Mouse (Mus musculus): ENCODE data around the gene Rfx1.

Gene Rfx1

GRCm38 (mm10) chr8:84098376-84098775, 31.7 kb downstream of the Rfx1 start:
- DNase-seq = no peak

GRCm38 (mm10) chr8:84101476-84102270, 35.0 kb downstream of the Rfx1 start:
- no peak for DNase-seq

DNA sequence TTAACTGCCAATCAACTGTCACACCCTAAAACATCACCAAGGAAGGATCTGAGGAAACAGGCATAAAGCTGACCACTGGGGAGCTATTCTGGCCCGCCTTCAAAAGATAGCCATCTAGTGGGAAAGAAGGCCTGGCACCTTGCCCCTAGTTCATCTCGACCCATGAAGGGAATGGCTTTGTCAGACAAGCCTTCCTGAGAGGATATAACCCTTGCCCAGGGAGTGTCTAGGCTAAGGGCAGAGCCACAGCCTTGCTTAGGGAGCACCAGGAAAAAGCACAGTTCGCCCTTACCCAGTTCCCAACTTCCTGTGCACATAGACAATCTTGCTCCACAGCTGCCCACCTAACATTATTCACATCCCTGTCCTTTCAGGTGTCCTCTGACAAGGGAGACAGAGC, 37.0 kb downstream of the Rfx1 start:
- DNase-seq = no peak

DNA sequence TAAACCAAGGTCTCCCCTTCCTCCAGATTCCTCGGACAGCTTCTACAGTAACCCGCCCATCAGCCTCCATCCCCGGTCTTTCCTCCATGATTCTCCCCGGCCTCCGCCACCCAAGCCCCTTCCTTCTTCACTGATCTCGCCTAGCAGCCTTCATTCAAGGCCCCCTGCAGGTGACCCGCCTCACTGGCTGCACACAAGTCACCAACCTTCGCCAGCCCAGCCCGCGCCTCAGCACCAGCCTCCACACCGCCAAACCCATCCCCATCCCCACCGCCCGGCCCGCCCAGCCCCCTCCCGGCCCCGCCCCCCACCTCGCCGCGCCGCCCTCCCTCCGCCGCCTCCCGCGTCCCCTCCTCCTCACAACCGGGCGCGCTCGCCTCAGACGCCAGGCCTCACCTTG, 37.6 kb downstream of the Rfx1 start:
- DNase-seq = peak; percentile 91

GRCm38 (mm10) chr8:84104697-84105609, 38.3 kb downstream of the Rfx1 start, which contains the start of gene Dcaf15:
Gene Dcaf15 (minus strand): TSS chr8:84104768.
- DNase-seq = peak; percentile 99

DNA sequence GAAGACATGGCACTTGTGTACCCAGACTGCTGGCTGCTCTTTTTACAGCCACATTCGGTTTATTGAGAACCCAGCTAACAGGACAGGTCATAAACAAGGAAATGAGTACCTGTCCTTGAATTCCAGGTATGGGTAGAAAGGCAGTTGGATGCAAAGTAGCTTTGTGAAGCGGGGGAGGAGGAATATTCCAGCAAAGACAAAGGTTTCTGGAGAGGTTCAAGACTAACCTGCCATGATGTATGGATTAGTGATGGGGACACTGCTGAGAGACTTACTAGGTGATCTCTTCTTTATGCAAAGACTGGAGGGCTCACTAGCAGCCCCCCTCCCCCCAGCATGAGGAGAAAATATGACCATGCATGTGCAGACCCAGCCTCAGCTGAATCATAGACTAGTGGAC, 39.0 kb downstream of the Rfx1 start:
- no peak for DNase-seq

DNA sequence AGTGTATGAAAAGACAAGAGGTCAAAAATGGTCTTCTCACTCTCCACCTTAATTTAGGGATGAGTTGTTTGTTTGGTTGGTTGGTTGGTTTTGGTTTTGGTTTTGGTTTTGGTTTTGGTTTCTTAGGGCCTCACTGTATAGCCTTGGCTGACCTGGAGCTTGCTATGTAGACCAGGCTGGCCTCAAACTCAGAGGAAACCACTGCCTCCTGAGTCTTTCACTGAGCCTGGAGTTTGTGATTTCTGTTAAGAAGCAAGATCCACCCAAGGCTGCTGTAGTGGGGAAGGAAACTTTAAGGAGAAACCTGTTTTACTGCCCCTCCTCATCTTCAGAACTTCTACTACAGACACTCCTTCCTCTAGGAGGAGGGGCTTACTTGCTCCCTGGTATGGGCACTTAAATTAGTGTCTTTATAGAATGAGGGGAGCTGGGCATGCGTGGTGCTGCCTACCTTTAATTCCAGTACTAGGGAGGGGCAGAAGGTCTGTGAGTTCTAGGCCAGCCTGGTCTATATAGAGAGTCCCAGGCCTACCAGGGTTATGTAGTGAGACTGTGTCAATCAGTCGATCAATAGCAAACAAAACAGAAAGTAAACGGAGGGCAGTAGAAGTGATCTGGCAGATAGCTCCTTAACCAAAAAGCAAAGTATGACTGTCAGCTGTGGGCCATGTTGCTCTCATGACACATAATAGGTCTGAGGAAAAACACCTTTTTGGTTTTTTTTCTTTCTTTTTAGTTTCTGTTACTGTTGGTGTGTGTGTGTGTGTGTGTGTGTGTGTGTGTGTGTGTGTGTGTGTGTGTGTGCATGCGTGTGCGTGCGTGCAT, 39.8 kb downstream of the Rfx1 start:
- DNase-seq = no peak

DNA sequence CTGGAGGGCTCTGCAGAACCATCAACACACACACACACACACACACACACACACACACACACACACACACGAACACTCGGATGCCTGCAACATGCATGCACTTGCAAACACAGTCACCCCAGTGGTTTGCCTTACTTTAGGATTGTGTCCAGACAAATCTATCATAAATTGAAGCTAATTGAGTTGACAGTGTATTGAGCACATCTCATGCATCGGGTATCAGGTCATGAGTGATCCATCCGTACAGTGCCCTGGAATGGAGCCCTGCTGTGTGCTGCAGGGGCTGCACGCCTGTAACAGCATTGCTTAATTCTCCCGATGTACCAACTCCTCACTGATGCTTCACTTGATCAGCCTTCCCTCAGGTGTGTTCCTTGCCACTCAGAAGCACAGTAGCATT, 49.0 kb downstream of the Rfx1 start:
- DNase-seq = no peak

GRCm38 (mm10) chr8:84122151-84122550, 55.5 kb downstream of the Rfx1 start:
- DNase-seq = no peak

DNA sequence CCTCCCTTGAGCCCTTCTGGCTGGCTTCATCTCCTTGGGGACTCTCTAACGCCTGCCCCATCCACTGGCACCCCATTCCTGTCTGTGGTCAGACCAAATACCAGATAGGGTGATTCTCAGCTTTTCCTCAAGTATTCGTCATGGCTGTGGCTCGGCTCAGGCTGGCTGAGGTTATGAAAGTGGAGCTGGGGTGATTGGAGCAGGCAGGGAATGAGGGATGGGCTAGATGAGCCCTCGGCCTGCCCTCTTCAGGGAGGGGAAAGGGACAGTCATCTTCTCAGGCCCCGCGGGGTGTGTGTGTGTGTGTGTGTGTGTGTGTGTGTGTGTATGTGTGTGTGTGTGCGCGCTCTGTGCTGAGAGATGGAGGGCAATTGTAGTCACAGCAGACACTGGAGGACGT, 59.0 kb downstream of the Rfx1 start, which contains the start of gene Podnl1:
TSS of gene Podnl1 (plus strand) at position 334 of the 400 bp plus-strand sequence.
- no peak for DNase-seq

- DNase-seq = peak; percentile 35
These were observed 60.1 kb downstream of the Rfx1 start for GRCm38 (mm10) chr8:84126742-84127141.

- peak; percentile 79 for DNase-seq
These were observed 60.7 kb downstream of the Rfx1 start for GRCm38 (mm10) chr8:84127202-84127901.

DNA sequence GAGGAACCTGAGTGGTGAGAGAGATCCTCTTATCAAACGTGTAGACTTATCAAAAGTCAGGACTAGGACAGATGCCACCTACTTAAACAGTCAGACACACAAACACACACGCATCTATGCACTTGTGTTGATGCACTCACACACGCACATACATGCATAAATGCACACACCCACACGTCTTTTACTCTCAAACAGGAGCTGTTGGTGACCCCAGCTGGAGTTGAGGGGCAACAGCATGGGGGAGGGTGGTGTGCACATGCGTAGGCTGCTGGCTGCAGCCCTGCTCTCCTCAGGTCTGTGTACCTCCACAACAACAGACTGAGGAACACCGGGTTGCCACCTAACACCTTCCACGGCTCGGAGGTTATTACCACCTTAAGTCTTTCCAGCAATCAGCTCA, 61.6 kb downstream of the Rfx1 start:
- DNase-seq = peak; percentile 73

- no peak for DNase-seq
These were observed 64.2 kb downstream of the Rfx1 start for GRCm38 (mm10) chr8:84130806-84131205.

- peak; percentile 36 for DNase-seq
These were observed 65.6 kb downstream of the Rfx1 start for GRCm38 (mm10) chr8:84132225-84132624.

- DNase-seq = no peak
These were observed 71.2 kb downstream of the Rfx1 start for GRCm38 (mm10) chr8:84137848-84138247.

GRCm38 (mm10) chr8:84140838-84141237, 74.2 kb downstream of the Rfx1 start:
- no peak for DNase-seq

DNA sequence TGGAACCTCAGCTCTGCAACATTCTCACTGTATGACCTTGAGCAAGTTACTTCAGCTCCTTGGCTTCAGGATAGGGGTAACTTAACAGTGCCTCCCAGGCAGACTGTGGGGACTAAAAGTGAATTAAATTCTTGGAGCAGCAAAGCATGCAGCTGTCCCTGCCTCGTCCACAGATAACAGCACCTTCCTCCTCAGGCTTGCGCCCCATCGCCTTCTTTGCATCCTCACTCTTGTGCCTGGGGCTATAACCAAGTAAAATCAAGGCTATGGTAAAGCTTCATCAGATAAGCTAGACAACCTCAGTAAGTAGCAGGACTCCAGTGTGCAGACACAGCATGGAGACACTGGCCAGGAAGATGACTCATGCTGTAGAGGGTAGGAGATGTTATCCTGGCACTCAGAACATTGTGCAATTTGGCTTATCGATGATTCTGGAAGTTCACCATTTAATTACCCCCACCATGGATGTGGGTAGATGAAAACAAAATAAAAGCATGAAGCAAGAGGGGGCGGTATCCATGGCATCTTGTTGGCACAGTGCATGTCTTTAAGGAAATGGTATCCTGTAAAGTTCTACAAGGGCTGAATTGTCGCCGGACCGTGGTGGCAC, 78.1 kb downstream of the Rfx1 start:
- DNase-seq = no peak
